10 mouse cellular contexts compared by ENCODE assay signal in genomic region chr8:3216541-3217092, GRCm38 (mm10).
DNase-seq lines count a peak whose midpoint lies in the region; ATAC-seq lines count a peak whose summit lies in the region.
"Had no signal": no experiment of that assay in that cellular context is flagged by ENCODE, and none has a peak within 500 bp of the region (broad histone marks: within the 10 kb centered on the region; RNA-seq: fewer than 3 reads in every experiment).

No protein-coding gene starts in this region.

- peaks cover 42% of the 10 kb centered on the region for H3K4me1 ChIP-seq in heart, embryonic 13.5 days
- peaks cover 62% of the 10 kb centered on the region for H3K4me1 ChIP-seq in liver, embryonic 13.5 days (replicated peaks)
- H3K4me1 ChIP-seq in liver, embryonic 11.5 days (replicated peaks; ENCODE audit: control insufficient read depth, insufficient read depth, low read length) = peaks cover 23% of the 10 kb centered on the region

- H3K9ac ChIP-seq in heart, embryonic 13.5 days = peak overlapping the region; percentile 33
- H3K9ac ChIP-seq in liver, embryonic 13.5 days = no peak overlapping the region
- H3K9ac ChIP-seq in liver, embryonic 11.5 days (ENCODE audit: low read depth, low read length) = no peak overlapping the region
- H3K9ac ChIP-seq: limb, embryonic 15.5 days had no signal

- no peaks in the 10 kb centered on the region for H3K9me3 ChIP-seq in heart, embryonic 13.5 days
- no peaks in the 10 kb centered on the region for H3K9me3 ChIP-seq in liver, embryonic 13.5 days (replicated peaks)
- H3K9me3 ChIP-seq in liver, embryonic 11.5 days (ENCODE audit: control insufficient read depth, low read length) = no peaks in the 10 kb centered on the region
- H3K9me3 ChIP-seq: limb, embryonic 15.5 days had no signal

- ATAC-seq in heart, embryonic 13.5 days (ENCODE audit: extremely low read depth, insufficient number of reproducible peaks, low FRiP score, low TSS enrichment) = no peak
- no peak for ATAC-seq in liver, embryonic 13.5 days (ENCODE audit: low read depth)
- no peak for ATAC-seq in liver, embryonic 11.5 days (replicated peaks; ENCODE audit: low FRiP score)

- 65% methylated on average over 4 of the region's 4 CpGs for WGBS in heart, embryonic 13.5 days
- WGBS in liver, embryonic 13.5 days (ENCODE audit: insufficient replicate concordance) = 57% methylated on average over 4 of the region's 4 CpGs
- 76% methylated on average over 4 of the region's 4 CpGs for WGBS in liver, embryonic 11.5 days

- H3K36me3 ChIP-seq in heart, embryonic 13.5 days = peaks cover 6% of the 10 kb centered on the region; the same call in 1 of the 2 replicates
- 0 out of 2 replicates have a peak, but pooled peaks cover 4% of the 10 kb centered on the region for H3K36me3 ChIP-seq in liver, embryonic 13.5 days
- no peaks in the 10 kb centered on the region; the same call in 1 of the 2 replicates for H3K36me3 ChIP-seq in liver, embryonic 11.5 days (ENCODE audit: control insufficient read depth, insufficient read depth, low read length)
- H3K36me3 ChIP-seq: limb, embryonic 15.5 days had no signal

- no peaks in the 10 kb centered on the region for H3K27me3 ChIP-seq in heart, embryonic 13.5 days (replicated peaks)
- no peaks in the 10 kb centered on the region for H3K27me3 ChIP-seq in liver, embryonic 13.5 days
- H3K27me3 ChIP-seq in liver, embryonic 11.5 days (replicated peaks; ENCODE audit: control insufficient read depth, insufficient read depth, low read length) = no peaks in the 10 kb centered on the region
- H3K27me3 ChIP-seq: limb, embryonic 15.5 days had no signal

- H3K4me3 ChIP-seq in heart, embryonic 13.5 days = no peak overlapping the region
- no peak overlapping the region for H3K4me3 ChIP-seq in liver, embryonic 13.5 days (replicated peaks)
- H3K4me3 ChIP-seq in liver, embryonic 11.5 days (ENCODE audit: low read depth, low read length) = no peak overlapping the region
- H3K4me3 ChIP-seq: limb, embryonic 15.5 days had no signal

- 0 out of 2 replicates have a peak overlapping the region, but pooled peaks have one; percentile 1 for H3K27ac ChIP-seq in heart, embryonic 13.5 days (replicated peaks)
- H3K27ac ChIP-seq in liver, embryonic 13.5 days = 0 out of 2 replicates have a peak overlapping the region, but pooled peaks have one; percentile 13
- H3K27ac ChIP-seq in liver, embryonic 11.5 days (ENCODE audit: low read depth, low read length) = no peak overlapping the region
- H3K27ac ChIP-seq: limb, embryonic 15.5 days had no signal

- H3K4me2 ChIP-seq in heart, embryonic 13.5 days = no peak overlapping the region
- H3K4me2 ChIP-seq in liver, embryonic 13.5 days = no peak overlapping the region
- H3K4me2 ChIP-seq in liver, embryonic 11.5 days = no peak overlapping the region
- H3K4me2 ChIP-seq: limb, embryonic 15.5 days had no signal

- peak; percentile 30 to 31 for DNase-seq in cerebellum, adult 18-20 months
- DNase-seq in cerebellum, postnatal 4 days (ENCODE audit: low spot score in 2 of 2) = no peak
- DNase-seq in heart, adult 8-10 months (ENCODE audit: low spot score) = no peak
- DNase-seq in liver, embryonic 13.5 days = no peak
- DNase-seq in liver, embryonic 11.5 days (ENCODE audit: low spot score) = no peak
- peak; percentile 74 for DNase-seq in adrenal gland, postnatal 36 days
- no peak for DNase-seq in right cerebral cortex, adult 18-20 months
- DNase-seq: kidney, postnatal 4 days had no signal

Comparison
In these comparisons a context has a peak if more than half of its experiments do, and no peak if none do; other contexts are left out.
1. DNase-seq: peak in cerebellum, adult 18-20 months (2 of 2) and adrenal gland, postnatal 36 days (2 of 2); none in cerebellum, postnatal 4 days (0 of 2), heart, adult 8-10 months (single experiment), liver, embryonic 13.5 days (single experiment), liver, embryonic 11.5 days (single experiment) and right cerebral cortex, adult 18-20 months (single experiment).